Mouse (Mus musculus): ENCODE results near the gene Chrna10. TPM values are rescaled to one million over a fixed set of nuclear protein-coding genes. Genes with fewer than 3 reads are reported as not detected.

Gene Chrna10
- polyA plus RNA-seq, 1 experiment from 2014 or later: not detected

DNA sequence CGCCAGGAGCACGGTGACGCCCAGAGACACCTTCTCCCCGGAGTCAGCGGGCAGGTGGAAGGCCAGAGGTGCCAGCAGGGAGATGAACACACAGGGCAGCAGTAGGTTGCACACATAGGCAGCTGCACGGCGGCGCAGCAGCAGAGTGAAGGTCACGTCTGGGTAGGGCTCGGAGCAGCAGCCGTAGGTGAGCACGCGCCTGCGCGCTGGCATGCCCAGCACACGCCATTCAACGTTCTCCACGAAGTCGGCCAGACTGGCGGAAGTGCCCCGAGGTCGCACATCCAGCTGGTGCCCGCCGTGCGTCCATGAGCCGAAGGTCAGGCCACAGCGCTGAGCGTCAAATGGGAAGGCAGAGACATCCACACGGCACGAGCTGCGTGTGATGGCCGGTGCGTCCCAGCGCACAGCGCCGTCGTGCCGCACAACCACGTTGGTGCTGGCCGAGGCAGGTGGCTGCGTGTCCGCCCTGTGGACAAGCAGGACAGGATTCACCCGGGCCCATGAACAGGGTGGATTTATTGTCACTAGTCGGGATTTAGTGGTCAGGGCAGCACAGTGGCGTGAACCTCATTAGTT, 3.4 kb downstream of the Chrna10 start:
- no peak overlapping the region for H3K4me3 ChIP-seq (ENCODE audit: control insufficient read depth in 1 of 2, insufficient read depth in 1 of 2, low read depth in 1 of 2, low read length in 2 of 2)
- 69% methylated on average over 45 of the region's 45 CpGs for WGBS
- no peak overlapping the region for H3K9ac ChIP-seq (ENCODE audit: low read length)
- H3K27me3 ChIP-seq (ENCODE audit: control insufficient read depth, insufficient read depth, low read length): no peaks in the 10 kb centered on the region
- no peaks in the 10 kb centered on the region for H3K4me1 ChIP-seq (ENCODE audit: control insufficient read depth in 2 of 2, insufficient read depth in 2 of 2, low read length in 2 of 2)
- ATAC-seq (ENCODE audit: insufficient number of reproducible peaks, insufficient read depth, low FRiP score, low read depth): no peak
- no peak overlapping the region for H3K4me2 ChIP-seq (ENCODE audit: low read length)
- peaks cover 4% of the 10 kb centered on the region for H3K36me3 ChIP-seq (ENCODE audit: control insufficient read depth, insufficient read depth, low read length)
- no peaks in the 10 kb centered on the region for H3K9me3 ChIP-seq (ENCODE audit: control insufficient read depth, low read length)
- H3K27ac ChIP-seq (replicated peaks in 1 of 2; ENCODE audit: control insufficient read depth in 1 of 2, insufficient read depth in 1 of 2, low read depth in 2 of 2, low read length in 2 of 2): no peak overlapping the region

- Histone ChIP-seq H3K4me2 (ENCODE audit: low read length) (no peak overlapping the region), H3K4me3 (ENCODE audit: control insufficient read depth in 1 of 2, insufficient read depth in 1 of 2, low read depth in 1 of 2, low read length in 2 of 2) (no peak overlapping the region), H3K4me1 (ENCODE audit: control insufficient read depth in 2 of 2, insufficient read depth in 2 of 2, low read length in 2 of 2) (peaks cover 9 to 10% of the 10 kb centered on the region in 2 experiments; a peak in 2 of 4 replicates), H3K9me3 (ENCODE audit: control insufficient read depth, low read length) (no peaks in the 10 kb centered on the region), H3K36me3 (ENCODE audit: control insufficient read depth, insufficient read depth, low read length) (no peaks in the 10 kb centered on the region), H3K27me3 (ENCODE audit: control insufficient read depth, insufficient read depth, low read length) (no peaks in the 10 kb centered on the region), H3K27ac (replicated peaks in 1 of 2; ENCODE audit: control insufficient read depth in 1 of 2, insufficient read depth in 1 of 2, low read depth in 2 of 2, low read length in 2 of 2) (no peak overlapping the region), H3K9ac (ENCODE audit: low read length) (no peak overlapping the region)
- no peak for ATAC-seq (ENCODE audit: insufficient number of reproducible peaks, insufficient read depth, low FRiP score, low read depth)
- WGBS: 83% methylated on average over 4 of the region's 4 CpGs
Measured at GRCm38 (mm10) chr7:102109746-102110145, 6.9 kb downstream of the Chrna10 start.

- H3K36me3 ChIP-seq (ENCODE audit: control insufficient read depth, insufficient read depth, low read length): no peaks in the 10 kb centered on the region
- no peaks in the 10 kb centered on the region for H3K27me3 ChIP-seq (ENCODE audit: control insufficient read depth, insufficient read depth, low read length)
- no peak within 1 kb of the TSS for H3K4me3 ChIP-seq (ENCODE audit: control insufficient read depth in 1 of 2, insufficient read depth in 1 of 2, low read depth in 1 of 2, low read length in 2 of 2)
- no peak within 1 kb of the TSS for H3K4me2 ChIP-seq (ENCODE audit: low read length)
- no peak for ATAC-seq (ENCODE audit: insufficient number of reproducible peaks, insufficient read depth, low FRiP score, low read depth)
- H3K27ac ChIP-seq (replicated peaks in 1 of 2; ENCODE audit: control insufficient read depth in 1 of 2, insufficient read depth in 1 of 2, low read depth in 2 of 2, low read length in 2 of 2): no peak within 1 kb of the TSS
- peaks cover 9 to 10% of the 10 kb centered on the region in 2 experiments; a peak in 2 of 4 replicates for H3K4me1 ChIP-seq (ENCODE audit: control insufficient read depth in 2 of 2, insufficient read depth in 2 of 2, low read length in 2 of 2)
- no peak within 1 kb of the TSS for H3K9ac ChIP-seq (ENCODE audit: low read length)
- WGBS: 66% methylated on average over 7 of the region's 7 CpGs
- H3K9me3 ChIP-seq (ENCODE audit: control insufficient read depth, low read length): no peaks in the 10 kb centered on the region
Measured at GRCm38 (mm10) chr7:102109171-102109570, 7.5 kb downstream of the Chrna10 start, which contains the start of gene Art5. Gene Art5 (minus strand): TSS chr7:102109489.

DNA sequence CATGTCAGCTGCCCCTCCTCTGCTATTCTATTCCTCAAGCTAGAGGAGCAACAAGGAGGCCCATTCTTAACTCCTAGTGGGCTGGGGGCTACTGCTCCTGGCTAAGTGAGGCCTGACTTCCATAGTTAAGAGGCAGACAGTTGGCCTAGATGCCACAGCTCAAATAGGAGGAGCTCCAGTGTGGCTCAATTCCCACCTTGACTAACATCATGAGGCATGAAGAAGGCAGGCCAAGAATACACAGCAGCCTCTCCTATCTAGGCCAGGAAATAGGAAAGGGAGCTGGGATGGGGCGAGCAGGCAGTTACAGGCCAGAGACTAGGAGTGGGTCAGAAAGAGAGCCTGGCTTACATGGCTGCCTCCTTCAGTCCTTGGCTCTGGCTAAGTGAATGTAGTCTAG, 8.4 kb downstream of the Chrna10 start:
- H3K4me2 ChIP-seq (ENCODE audit: low read length): no peak overlapping the region
- WGBS: 67% methylated on average over 1 of the region's 1 CpGs

DNA sequence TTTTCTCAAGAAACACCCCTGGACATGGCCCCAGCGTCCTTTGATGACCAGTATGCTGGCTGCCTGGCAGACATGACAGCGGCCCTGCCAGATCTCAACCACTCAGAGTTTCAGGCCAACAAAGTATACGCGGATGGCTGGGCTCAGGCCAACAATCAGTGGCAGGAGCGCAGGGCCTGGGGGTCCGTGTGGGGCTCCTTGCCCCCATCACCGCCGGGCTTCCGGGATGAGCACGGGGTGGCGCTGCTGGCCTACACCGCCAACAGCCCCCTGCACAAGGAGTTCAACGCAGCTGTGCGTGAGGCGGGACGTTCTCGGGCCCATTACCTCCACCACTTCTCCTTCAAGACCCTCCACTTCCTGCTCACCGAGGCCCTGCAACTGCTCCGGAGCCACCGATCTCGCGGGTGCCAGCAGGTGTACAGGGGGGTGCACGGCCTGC, 9.9 kb downstream of the Chrna10 start:
- ATAC-seq (ENCODE audit: insufficient number of reproducible peaks, insufficient read depth, low FRiP score, low read depth): 0 out of 2 replicates have a peak, but pooled peaks have one; percentile 23
- Histone ChIP-seq H3K36me3 (ENCODE audit: control insufficient read depth, insufficient read depth, low read length) (no peaks in the 10 kb centered on the region), H3K4me2 (ENCODE audit: low read length) (peak overlapping the region; percentile 78), H3K27ac (replicated peaks in 1 of 2; ENCODE audit: control insufficient read depth in 1 of 2, insufficient read depth in 1 of 2, low read depth in 2 of 2, low read length in 2 of 2) (no peak overlapping the region), H3K27me3 (ENCODE audit: control insufficient read depth, insufficient read depth, low read length) (no peaks in the 10 kb centered on the region), H3K4me3 (ENCODE audit: control insufficient read depth in 1 of 2, insufficient read depth in 1 of 2, low read depth in 1 of 2, low read length in 2 of 2) (peak overlapping the region; percentile 37 to 45), H3K9me3 (ENCODE audit: control insufficient read depth, low read length) (no peaks in the 10 kb centered on the region), H3K9ac (ENCODE audit: low read length) (peak overlapping the region; percentile 65), H3K4me1 (ENCODE audit: control insufficient read depth in 2 of 2, insufficient read depth in 2 of 2, low read length in 2 of 2) (peaks cover 19 to 21% of the 10 kb centered on the region in 2 experiments; a peak in 3 of 4 replicates)
- 7% methylated on average over 23 of the region's 23 CpGs for WGBS

More for the DNA sequence above, 8.4 kb downstream of the Chrna10 start:
- no peak overlapping the region for H3K9ac ChIP-seq (ENCODE audit: low read length)
- no peaks in the 10 kb centered on the region for H3K9me3 ChIP-seq (ENCODE audit: control insufficient read depth, low read length)
- no peaks in the 10 kb centered on the region for H3K27me3 ChIP-seq (ENCODE audit: control insufficient read depth, insufficient read depth, low read length)
- H3K4me3 ChIP-seq (ENCODE audit: control insufficient read depth in 1 of 2, insufficient read depth in 1 of 2, low read depth in 1 of 2, low read length in 2 of 2): no peak overlapping the region
- H3K27ac ChIP-seq (replicated peaks in 1 of 2; ENCODE audit: control insufficient read depth in 1 of 2, insufficient read depth in 1 of 2, low read depth in 2 of 2, low read length in 2 of 2): no peak overlapping the region
- H3K4me1 ChIP-seq (ENCODE audit: control insufficient read depth in 2 of 2, insufficient read depth in 2 of 2, low read length in 2 of 2): peaks cover 10 to 11% of the 10 kb centered on the region in 2 experiments; a peak in 3 of 4 replicates
- ATAC-seq (ENCODE audit: insufficient number of reproducible peaks, insufficient read depth, low FRiP score, low read depth): no peak
- no peaks in the 10 kb centered on the region for H3K36me3 ChIP-seq (ENCODE audit: control insufficient read depth, insufficient read depth, low read length)

- Histone ChIP-seq H3K4me1 (ENCODE audit: control insufficient read depth in 2 of 2, insufficient read depth in 2 of 2, low read length in 2 of 2) (peaks cover 39 to 42% of the 10 kb centered on the region in 2 experiments), H3K4me3 (ENCODE audit: control insufficient read depth in 1 of 2, insufficient read depth in 1 of 2, low read depth in 1 of 2, low read length in 2 of 2) (no peak overlapping the region), H3K9me3 (ENCODE audit: control insufficient read depth, low read length) (no peaks in the 10 kb centered on the region), H3K4me2 (ENCODE audit: low read length) (no peak overlapping the region), H3K9ac (ENCODE audit: low read length) (no peak overlapping the region), H3K36me3 (ENCODE audit: control insufficient read depth, insufficient read depth, low read length) (no peaks in the 10 kb centered on the region), H3K27me3 (ENCODE audit: control insufficient read depth, insufficient read depth, low read length) (no peaks in the 10 kb centered on the region), H3K27ac (replicated peaks in 1 of 2; ENCODE audit: control insufficient read depth in 1 of 2, insufficient read depth in 1 of 2, low read depth in 2 of 2, low read length in 2 of 2) (no peak overlapping the region)
- ATAC-seq (ENCODE audit: insufficient number of reproducible peaks, insufficient read depth, low FRiP score, low read depth): no peak
- 52% methylated on average over 5 of the region's 5 CpGs for WGBS
Measured at GRCm38 (mm10) chr7:102104126-102104525, 12.5 kb downstream of the Chrna10 start.

- peaks cover 39 to 43% of the 10 kb centered on the region in 2 experiments for H3K4me1 ChIP-seq (ENCODE audit: control insufficient read depth in 2 of 2, insufficient read depth in 2 of 2, low read length in 2 of 2)
- no peak overlapping the region for H3K4me2 ChIP-seq (ENCODE audit: low read length)
- ATAC-seq (ENCODE audit: insufficient number of reproducible peaks, insufficient read depth, low FRiP score, low read depth): no peak
- no peaks in the 10 kb centered on the region for H3K9me3 ChIP-seq (ENCODE audit: control insufficient read depth, low read length)
- no peak overlapping the region for H3K27ac ChIP-seq (replicated peaks in 1 of 2; ENCODE audit: control insufficient read depth in 1 of 2, insufficient read depth in 1 of 2, low read depth in 2 of 2, low read length in 2 of 2)
- H3K36me3 ChIP-seq (ENCODE audit: control insufficient read depth, insufficient read depth, low read length): no peaks in the 10 kb centered on the region
- H3K9ac ChIP-seq (ENCODE audit: low read length): no peak overlapping the region
- WGBS: 43% methylated on average over 2 of the region's 2 CpGs
- H3K4me3 ChIP-seq (ENCODE audit: control insufficient read depth in 1 of 2, insufficient read depth in 1 of 2, low read depth in 1 of 2, low read length in 2 of 2): no peak overlapping the region
- no peaks in the 10 kb centered on the region for H3K27me3 ChIP-seq (ENCODE audit: control insufficient read depth, insufficient read depth, low read length)
Measured at GRCm38 (mm10) chr7:102103555-102103954, 13.1 kb downstream of the Chrna10 start.

DNA sequence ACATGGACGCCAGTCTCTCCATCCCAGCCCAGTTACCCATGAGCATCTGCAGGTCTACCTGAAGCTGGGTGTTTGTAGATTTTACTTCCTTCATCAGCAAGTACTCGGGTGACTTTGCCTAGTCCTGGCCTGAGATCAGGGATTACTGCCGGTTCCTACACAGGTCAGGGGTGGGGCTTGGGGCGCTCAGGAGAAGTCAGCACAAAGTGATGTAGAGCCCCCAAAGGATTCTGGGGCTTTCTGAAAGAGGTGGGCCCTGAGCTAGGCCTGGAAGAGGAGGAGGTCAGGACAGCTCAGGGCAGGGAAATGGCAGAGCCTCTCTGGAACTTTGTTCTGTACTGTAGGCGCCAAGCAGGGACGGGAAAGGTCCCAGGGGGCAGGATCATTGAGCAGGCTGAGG, 13.9 kb downstream of the Chrna10 start:
- no peaks in the 10 kb centered on the region for H3K36me3 ChIP-seq (ENCODE audit: control insufficient read depth, insufficient read depth, low read length)
- H3K9ac ChIP-seq (ENCODE audit: low read length): no peak overlapping the region
- H3K9me3 ChIP-seq (ENCODE audit: control insufficient read depth, low read length): no peaks in the 10 kb centered on the region
- 45% methylated on average over 6 of the region's 6 CpGs for WGBS
- peaks cover 39 to 43% of the 10 kb centered on the region in 2 experiments for H3K4me1 ChIP-seq (ENCODE audit: control insufficient read depth in 2 of 2, insufficient read depth in 2 of 2, low read length in 2 of 2)
- no peak for ATAC-seq (ENCODE audit: insufficient number of reproducible peaks, insufficient read depth, low FRiP score, low read depth)
- no peaks in the 10 kb centered on the region for H3K27me3 ChIP-seq (ENCODE audit: control insufficient read depth, insufficient read depth, low read length)
- H3K27ac ChIP-seq (replicated peaks in 1 of 2; ENCODE audit: control insufficient read depth in 1 of 2, insufficient read depth in 1 of 2, low read depth in 2 of 2, low read length in 2 of 2): peak overlapping the region in 1 of 2 experiments; percentile 16; a peak in 1 of 4 replicates
- no peak overlapping the region for H3K4me2 ChIP-seq (ENCODE audit: low read length)
- H3K4me3 ChIP-seq (ENCODE audit: control insufficient read depth in 1 of 2, insufficient read depth in 1 of 2, low read depth in 1 of 2, low read length in 2 of 2): no peak overlapping the region

Measured in heart, embryonic 14.5 days (tissue).